Mouse (Mus musculus): ENCODE measurements around the gene Kcnc1.

GRCm38 (mm10) chr7:46422052-46422763, 25.9 kb downstream of the Kcnc1 start:
- TF ChIP-seq CTCF (conservative IDR thresholded peaks at IDR 0.05; ENCODE audit: insufficient read depth, insufficient read length, low read depth, low read length) = no peak
- no peak for TF ChIP-seq POLR2A (IDR thresholded peaks at IDR 0.05; ENCODE audit: low read depth, low read length)
